Mouse (Mus musculus) heart, postnatal 0 days (tissue): ENCODE data around the gene Fh1. TPM values are rescaled to one million over a fixed set of nuclear protein-coding genes. Genes with fewer than 3 reads are reported as not detected.

Experiments used
- ATAC-seq: fragments of 200-750 bp; cut with Nextera tagmentation; 2 replicates; pipeline ENCODE4 v1.8.0; 2017; ENCODE audit warnings: low read depth, moderate number of reproducible peaks, moderate library complexity; ENCODE audit not compliant: insufficient read depth
- DNase-seq: peaks from one replicate; pipeline ENCODE4 v3.0.0-alpha.2; 2016; ENCODE audit warnings: low spot score
- H3K27ac ChIP-seq: fragments of 300-500 bp; sonication (generic); 2 replicates; pipeline ENCODE4 v1.5.1; 2014; ENCODE audit warnings: low read depth, mild to moderate bottlenecking
- H3K27me3 ChIP-seq: fragments of 300-500 bp; sonication (generic); 2 replicates; pipeline ENCODE4 v1.6.1; 2014; ENCODE audit warnings: low read length, mixed read lengths; ENCODE audit not compliant: control insufficient read depth, insufficient read depth
- H3K36me3 ChIP-seq: fragments of 300-500 bp; sonication (generic); replicated peaks from 2 replicates; pipeline ENCODE4 v1.6.1; 2014; ENCODE audit warnings: low read length, mixed read lengths; ENCODE audit not compliant: control insufficient read depth, insufficient read depth
- H3K4me1 ChIP-seq: fragments of 300-500 bp; sonication (generic); 2 replicates; pipeline ENCODE4 v1.6.1; 2014; ENCODE audit warnings: antibody characterized with exemption; ENCODE audit not compliant: control insufficient read depth, insufficient read depth
- H3K4me2 ChIP-seq: fragments of 300-500 bp; sonication (generic); 2 replicates; pipeline ENCODE4 v1.6.1; 2014; ENCODE audit warnings: low read depth, mild to moderate bottlenecking, low read length, moderate library complexity
- H3K4me3 ChIP-seq: fragments of 300-500 bp; sonication (generic); 2 replicates; pipeline ENCODE4 v1.5.1; 2014; ENCODE audit warnings: low read depth, low read length
- H3K9ac ChIP-seq: fragments of 300-500 bp; sonication (generic); replicated peaks from 2 replicates; pipeline ENCODE4 v1.6.1; 2014; ENCODE audit warnings: low read depth, low read length, mixed read lengths
- H3K9me3 ChIP-seq: fragments of 300-500 bp; sonication (generic); replicated peaks from 2 replicates; pipeline ENCODE4 v1.6.1; 2016; ENCODE audit warnings: low read length; ENCODE audit not compliant: control insufficient read depth
- CTCF ChIP-seq: IDR thresholded peaks from 2 replicates; pipeline ENCODE4 v1.5.1; 2016; ENCODE audit warnings: antibody characterized with exemption, control low read depth, low read depth
- EP300 ChIP-seq: IDR thresholded peaks from 2 replicates; pipeline ENCODE4 v1.6.1; 2016; ENCODE audit warnings: antibody characterized with exemption, low read depth
- WGBS: fragments of 180-500 bp; shearing (Covaris S2); extraction: QIAGEN DNeasy Blood & Tissue Kit; methylation state at CpG from one replicate; pipeline ENCODE4 v1.1.7; 2014; 5-methylcytosine and 5-hydroxymethylcytosine counted together
- polyA plus RNA-seq: library from polyadenylated mRNA; unstranded; fragments of >200 nt; fragmentation: Nextera tagmentation; extraction: Ambion mirVana; gene quantifications from 2 replicates; pipeline ENCODE4 v1.2.1, GENCODE M21; 2015
- total RNA-seq: library from RNA; depleted of rRNA; stranded (reverse); fragments of >200 nt; gene quantifications from 2 replicates; pipeline ENCODE4 v1.2.3, GENCODE M21; 2014; ENCODE audit warnings: low replicate concordance

Gene Fh1
- total and polyA plus RNA-seq, 2 experiments from 2014 or later = 284 to 417 TPM

DNA sequence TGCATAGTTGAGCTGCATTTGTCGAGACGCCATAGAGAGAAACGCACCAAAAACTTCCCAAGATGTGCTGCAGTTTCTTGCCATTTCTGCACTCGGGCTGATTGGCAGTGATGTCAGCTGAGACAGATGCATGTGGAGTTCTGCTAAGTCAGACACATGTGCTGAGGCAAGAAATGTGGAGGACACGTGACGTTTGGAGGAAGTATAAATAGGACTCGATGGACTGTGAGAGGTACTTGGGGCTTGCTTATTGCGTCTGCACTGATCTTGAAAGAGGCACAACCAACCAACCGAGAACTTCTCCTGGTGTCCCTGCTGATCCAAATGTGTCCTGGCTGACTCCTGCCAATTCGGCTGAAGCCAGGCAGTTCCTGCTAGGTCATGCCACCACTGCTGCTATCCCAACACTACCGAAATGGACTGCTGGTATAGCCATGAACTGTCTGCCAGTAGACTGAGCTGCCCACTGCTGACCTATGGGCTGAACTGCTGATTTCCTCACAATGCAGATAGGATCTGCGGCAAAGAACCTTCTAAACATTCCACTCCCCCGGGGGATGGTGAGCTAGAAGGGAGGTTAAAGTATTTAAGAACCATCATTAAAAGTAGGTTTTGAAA lies 5.5 kb downstream of the Fh1 start, which contains the start of gene Kmo:
Gene Kmo, plus strand, starts transcription at position 568 of the 618 bp plus-strand sequence.
- 83% methylated on average over 13 of the region's 13 CpGs for WGBS
- no peaks in the 10 kb centered on the region for H3K9me3 ChIP-seq

GRCm38 (mm10) chr1:175614992-175615391 lies 10.4 kb downstream of the Fh1 start:
- ATAC-seq = no peak
- peaks cover 78% of the 10 kb centered on the region for H3K36me3 ChIP-seq
- no peak overlapping the region for H3K4me2 ChIP-seq

More for the DNA sequence above, 5.5 kb downstream of the Fh1 start, which contains the start of gene Kmo:
- ATAC-seq (no peak), DNase-seq (no peak)
- Histone ChIP-seq H3K9ac (no peak within 1 kb of the TSS), H3K4me2 (no peak within 1 kb of the TSS), H3K27me3 (no peaks in the 10 kb centered on the region), H3K36me3 (peaks cover 45% of the 10 kb centered on the region), H3K27ac (no peak within 1 kb of the TSS), H3K4me3 (no peak within 1 kb of the TSS), H3K4me1 (peaks cover 15% of the 10 kb centered on the region)
- no peak for TF ChIP-seq CTCF
- TF ChIP-seq EP300 = no peak

GRCm38 (mm10) chr1:175608708-175609107 lies 16.7 kb downstream of the Fh1 start:
- H3K27me3 ChIP-seq = no peaks in the 10 kb centered on the region
- H3K4me1 ChIP-seq = no peaks in the 10 kb centered on the region
- H3K27ac ChIP-seq = no peak overlapping the region
- no peak overlapping the region for H3K4me2 ChIP-seq
- ATAC-seq = no peak
- no peak overlapping the region for H3K9ac ChIP-seq
- no peak overlapping the region for H3K4me3 ChIP-seq
- DNase-seq = no peak
- no peaks in the 10 kb centered on the region for H3K9me3 ChIP-seq
- 89% methylated on average over 3 of the region's 3 CpGs for WGBS
- H3K36me3 ChIP-seq = peaks cover 83% of the 10 kb centered on the region
- TF ChIP-seq CTCF (no peak), EP300 (no peak)

More at GRCm38 (mm10) chr1:175614992-175615391, 10.4 kb downstream of the Fh1 start:
- no peak for DNase-seq
- no peak overlapping the region for H3K4me3 ChIP-seq
- no peaks in the 10 kb centered on the region for H3K4me1 ChIP-seq
- no peak overlapping the region for H3K27ac ChIP-seq
- no peak overlapping the region for H3K9ac ChIP-seq
- no peak for TF ChIP-seq CTCF
- no peaks in the 10 kb centered on the region for H3K27me3 ChIP-seq
- 91% methylated on average over 9 of the region's 9 CpGs for WGBS
- no peaks in the 10 kb centered on the region for H3K9me3 ChIP-seq

DNA sequence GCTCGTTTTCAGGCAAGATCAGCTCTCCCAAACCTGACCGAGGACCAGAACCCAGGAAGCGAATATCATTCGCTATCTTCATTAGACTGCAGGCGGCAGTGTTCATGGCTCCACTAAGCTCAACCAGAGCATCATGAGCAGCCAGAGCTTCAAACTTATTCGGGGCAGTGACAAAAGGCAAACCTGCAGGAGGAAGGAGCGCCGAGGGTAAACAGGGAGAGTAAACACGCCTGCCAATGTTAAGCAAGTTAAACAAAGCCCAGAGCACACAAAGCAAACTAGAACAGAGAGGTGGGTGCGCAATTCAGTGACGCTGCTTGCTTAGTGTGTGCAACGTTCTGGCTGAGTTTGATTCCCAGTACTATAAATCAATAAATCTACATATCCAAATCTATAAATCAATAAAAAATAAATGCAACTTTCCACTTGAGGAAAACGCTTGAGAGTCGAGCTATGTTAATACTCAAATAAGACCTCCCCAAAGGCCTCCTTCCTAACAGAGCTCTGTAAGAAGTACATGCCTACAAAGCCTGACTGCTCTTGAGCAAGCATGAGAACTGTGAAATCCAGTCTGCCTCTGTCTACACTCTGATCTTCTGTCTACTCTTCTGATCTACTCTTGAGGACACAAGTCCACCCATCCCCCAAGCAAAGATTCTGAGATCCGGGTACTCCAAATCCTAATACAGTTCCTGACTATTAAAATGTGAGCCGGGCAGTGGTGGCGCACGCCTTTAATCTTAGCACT lies 17.4 kb downstream of the Fh1 start:
- DNase-seq (no peak), ATAC-seq (no peak)
- Histone ChIP-seq H3K27me3 (no peaks in the 10 kb centered on the region), H3K4me1 (no peaks in the 10 kb centered on the region), H3K4me3 (no peak overlapping the region), H3K4me2 (no peak overlapping the region), H3K9ac (no peak overlapping the region), H3K36me3 (peaks cover 88% of the 10 kb centered on the region), H3K27ac (no peak overlapping the region), H3K9me3 (no peaks in the 10 kb centered on the region)
- TF ChIP-seq EP300 (no peak), CTCF (no peak)
- WGBS = 91% methylated on average over 18 of the region's 18 CpGs

- Histone ChIP-seq H3K4me2 (no peak overlapping the region), H3K9me3 (no peaks in the 10 kb centered on the region), H3K27me3 (no peaks in the 10 kb centered on the region), H3K4me1 (no peaks in the 10 kb centered on the region), H3K9ac (no peak overlapping the region), H3K36me3 (peaks cover 90% of the 10 kb centered on the region), H3K27ac (no peak overlapping the region), H3K4me3 (no peak overlapping the region)
- WGBS = 89% methylated on average over 6 of the region's 6 CpGs
- ATAC-seq (no peak), DNase-seq (no peak)
- TF ChIP-seq CTCF (no peak), EP300 (no peak)
Measured at GRCm38 (mm10) chr1:175607308-175607707, 18.1 kb downstream of the Fh1 start.
